Mouse (Mus musculus): ENCODE data around the gene Zfp36l2. TPM values are rescaled to one million over a fixed set of nuclear protein-coding genes. Genes with fewer than 3 reads are reported as not detected.

The Zfp36l2 gene
- 20.1 and 25.0 TPM in 2 replicates for polyA plus RNA-seq (2012; rRNA removed)

GRCm38 (mm10) chr17:84187727-84188373 is at the start of gene Zfp36l2:
Zfp36l2 (minus strand) TSS chr17:84187947.

All from liver, embryonic 14 days (tissue).